Mouse (Mus musculus): ENCODE measurements around the gene Rerg.

DNA sequence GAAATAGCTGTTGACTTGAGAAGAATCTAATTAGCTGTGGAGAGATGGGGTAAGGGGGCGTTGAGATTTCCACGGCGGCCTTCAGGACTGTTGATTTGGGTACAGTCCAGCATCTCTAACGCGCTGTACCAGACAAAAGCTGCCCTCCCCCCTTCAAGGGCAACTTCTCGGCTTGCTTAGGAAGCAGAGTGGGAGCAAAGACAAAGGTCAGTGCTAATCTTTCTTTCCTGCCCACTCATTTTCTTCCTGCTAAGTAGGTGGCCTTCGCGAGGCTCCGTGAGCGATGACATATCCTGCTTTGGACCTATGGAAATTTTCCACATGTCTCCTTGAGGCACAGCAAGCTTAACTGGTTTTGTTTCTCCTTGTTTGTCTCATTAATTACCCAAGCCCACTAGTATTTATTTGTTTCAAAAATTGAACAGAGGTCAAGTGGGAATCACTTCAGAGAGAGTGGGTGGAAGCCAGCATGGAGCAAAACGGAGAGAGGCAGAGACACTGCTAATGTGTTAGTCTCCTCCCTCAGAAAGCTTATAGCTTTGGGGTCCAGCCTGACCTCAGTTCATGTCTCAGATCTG, 25.2 kb downstream of the Rerg start:
- no peak for TF ChIP-seq CTCF (IDR thresholded peaks at IDR 0.05; ENCODE audit: low read depth)
- TF ChIP-seq EP300 (optimal IDR thresholded peaks at IDR 0.05): no peak

All from stomach, postnatal 0 days (tissue).